Mouse (Mus musculus) hindbrain, postnatal 0 days (tissue): ENCODE measurements at regions not wholly inside any gene's neighbourhood (a gene's known extent, or its start where the extent isn't known, plus 50 kb on each side); places are given as distances from the start of the nearest gene placed in this dataset.

Experiments used
- ATAC-seq: fragments of 200-750 bp; cut with Nextera tagmentation; 2 replicates; pipeline ENCODE4 v1.8.0; 2017; ENCODE audit warnings: mild to moderate bottlenecking, moderate TSS enrichment, moderate library complexity
- DNase-seq: peaks from one replicate; pipeline ENCODE4 v3.0.0-alpha.2; 2015; ENCODE audit warnings: low spot score
- H3K27ac ChIP-seq: fragments of 300-500 bp; sonication (generic); 2 replicates; pipeline ENCODE4 v1.5.1; 2014; ENCODE audit warnings: mild to moderate bottlenecking
- H3K27me3 ChIP-seq: fragments of 300-500 bp; sonication (generic); 2 replicates; pipeline ENCODE4 v1.6.1; 2014; ENCODE audit warnings: low read length, mixed read lengths; ENCODE audit not compliant: insufficient read depth
- H3K36me3 ChIP-seq: fragments of 300-500 bp; sonication (generic); 2 replicates; pipeline ENCODE4 v1.6.1; 2014; ENCODE audit warnings: low read length, mixed read lengths; ENCODE audit not compliant: insufficient read depth
- H3K4me1 ChIP-seq: fragments of 300-500 bp; sonication (generic); 2 replicates; pipeline ENCODE4 v1.6.1; 2014; ENCODE audit warnings: antibody characterized with exemption, low read length, mixed read lengths; ENCODE audit not compliant: insufficient read depth
- H3K4me2 ChIP-seq: fragments of 300-500 bp; sonication (generic); 2 replicates; pipeline ENCODE4 v1.6.1; 2014; ENCODE audit warnings: low read depth, mild to moderate bottlenecking, low read length, moderate library complexity, mixed read lengths
- H3K4me3 ChIP-seq: fragments of 300-500 bp; sonication (generic); 2 replicates; pipeline ENCODE4 v1.5.1; 2014; ENCODE audit warnings: low read length
- H3K9ac ChIP-seq: fragments of 300-500 bp; sonication (generic); replicated peaks from 2 replicates; pipeline ENCODE4 v1.6.1; 2014; ENCODE audit warnings: mild to moderate bottlenecking, low read length, moderate library complexity, mixed read lengths
- H3K9me3 ChIP-seq: fragments of 300-500 bp; sonication (generic); 2 replicates; pipeline ENCODE4 v1.6.1; 2016; ENCODE audit warnings: low read length, mixed read lengths
- CTCF ChIP-seq: IDR thresholded peaks from 2 replicates; pipeline ENCODE4 v1.5.1; 2016; ENCODE audit warnings: antibody characterized with exemption, control low read depth, low read depth
- whole genome bisulfite sequencing: fragments of 180-500 bp; shearing (Covaris S2); extraction: QIAGEN DNeasy Blood & Tissue Kit; methylation state at CpG from one replicate; pipeline ENCODE4 v1.1.7; 2014; 5-methylcytosine and 5-hydroxymethylcytosine counted together

DNA sequence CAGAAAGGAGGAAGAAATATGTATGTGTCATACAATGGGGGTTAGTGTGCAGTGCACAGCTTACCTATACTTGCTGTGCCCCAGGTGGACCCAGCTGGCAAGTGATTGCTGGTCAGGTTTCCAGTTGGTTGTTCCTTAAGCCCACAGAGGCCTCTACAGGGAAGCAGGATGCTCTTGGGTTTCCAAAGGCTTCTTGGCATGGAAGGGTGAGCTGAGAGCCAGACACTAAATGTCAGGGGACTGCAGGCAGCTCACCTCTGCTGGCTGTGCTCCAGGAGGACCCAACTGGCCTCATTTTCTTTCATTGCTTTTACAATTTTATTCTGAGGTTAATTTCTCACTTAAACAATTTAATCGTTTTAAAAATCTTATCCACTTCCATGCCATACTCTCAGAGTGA, 108.1 kb downstream of the Gm10184 start:
- Histone ChIP-seq H3K4me2 (no peak overlapping the region), H3K27me3 (no peaks in the 10 kb centered on the region), H3K9me3 (no peaks in the 10 kb centered on the region), H3K9ac (no peak overlapping the region), H3K4me1 (no peaks in the 10 kb centered on the region), H3K27ac (no peak overlapping the region), H3K36me3 (no peaks in the 10 kb centered on the region), H3K4me3 (no peak overlapping the region)
- ATAC-seq (no peak), DNase-seq (peak; percentile 5)
- 86% methylated on average over 1 of the region's 1 CpGs for WGBS
- TF ChIP-seq CTCF, result no peak

GRCm38 (mm10) chr17:89777570-89777969, 132.7 kb downstream of the Gm10184 start:
- 91% methylated on average over 3 of the region's 3 CpGs for WGBS

GRCm38 (mm10) chr17:89766229-89766875, 143.9 kb downstream of the Gm10184 start:
- Histone ChIP-seq H3K9me3 (no peaks in the 10 kb centered on the region), H3K4me1 (no peaks in the 10 kb centered on the region), H3K4me3 (no peak overlapping the region), H3K4me2 (no peak overlapping the region), H3K27me3 (no peaks in the 10 kb centered on the region), H3K27ac (no peak overlapping the region), H3K9ac (no peak overlapping the region), H3K36me3 (no peaks in the 10 kb centered on the region)
- TF ChIP-seq CTCF, result no peak
- DNase-seq (no peak), ATAC-seq (no peak)
- 89% methylated on average over 1 of the region's 1 CpGs for WGBS

More at GRCm38 (mm10) chr17:89777570-89777969, 132.7 kb downstream of the Gm10184 start:
- H3K36me3 ChIP-seq, result no peaks in the 10 kb centered on the region
- H3K27ac ChIP-seq, result no peak overlapping the region
- H3K4me3 ChIP-seq, result no peak overlapping the region
- no peak overlapping the region for H3K9ac ChIP-seq
- no peaks in the 10 kb centered on the region for H3K4me1 ChIP-seq
- no peaks in the 10 kb centered on the region for H3K9me3 ChIP-seq
- ATAC-seq, result no peak
- H3K4me2 ChIP-seq, result no peak overlapping the region
- no peak for DNase-seq
- no peaks in the 10 kb centered on the region for H3K27me3 ChIP-seq
- TF ChIP-seq CTCF, result no peak

- Histone ChIP-seq H3K27ac (no peak overlapping the region), H3K4me3 (no peak overlapping the region), H3K4me2 (no peak overlapping the region), H3K4me1 (no peaks in the 10 kb centered on the region), H3K9ac (no peak overlapping the region), H3K36me3 (no peaks in the 10 kb centered on the region), H3K9me3 (no peaks in the 10 kb centered on the region), H3K27me3 (no peaks in the 10 kb centered on the region)
- ATAC-seq (no peak), DNase-seq (peak; percentile 34)
- 90% methylated on average over 1 of the region's 1 CpGs for WGBS
- TF ChIP-seq CTCF, result peak; percentile 39
Measured at GRCm38 (mm10) chr17:89737418-89737817, 172.8 kb downstream of the Gm10184 start.

DNA sequence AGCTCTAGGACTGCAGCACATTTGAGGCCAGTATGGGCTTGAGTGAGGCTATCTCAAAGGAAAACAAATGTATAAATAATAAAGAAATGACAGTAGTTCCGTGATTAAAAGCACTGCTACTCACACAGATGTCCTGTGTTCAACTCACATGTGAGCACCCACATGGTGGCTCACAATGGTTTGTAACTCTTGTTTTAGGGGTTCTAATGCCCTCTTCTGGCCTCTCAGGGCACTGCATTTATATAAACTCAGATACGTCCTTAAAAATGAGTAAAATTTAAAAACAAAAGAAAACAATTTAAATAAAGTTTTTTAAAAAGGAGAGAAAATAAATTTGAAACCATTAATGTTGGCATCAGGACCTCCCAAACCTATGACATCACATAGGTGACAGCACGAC, 184.7 kb downstream of the Gm10184 start:
- H3K9ac ChIP-seq, result no peak overlapping the region
- no peak for ATAC-seq
- H3K9me3 ChIP-seq, result no peaks in the 10 kb centered on the region
- H3K36me3 ChIP-seq, result no peaks in the 10 kb centered on the region
- H3K4me3 ChIP-seq, result no peak overlapping the region
- H3K4me2 ChIP-seq, result no peak overlapping the region
- no peak overlapping the region for H3K27ac ChIP-seq
- no peak for DNase-seq
- peak; percentile 33 for TF ChIP-seq CTCF
- 69% methylated on average over 3 of the region's 3 CpGs for WGBS
- H3K27me3 ChIP-seq, result no peaks in the 10 kb centered on the region
- no peaks in the 10 kb centered on the region for H3K4me1 ChIP-seq

DNA sequence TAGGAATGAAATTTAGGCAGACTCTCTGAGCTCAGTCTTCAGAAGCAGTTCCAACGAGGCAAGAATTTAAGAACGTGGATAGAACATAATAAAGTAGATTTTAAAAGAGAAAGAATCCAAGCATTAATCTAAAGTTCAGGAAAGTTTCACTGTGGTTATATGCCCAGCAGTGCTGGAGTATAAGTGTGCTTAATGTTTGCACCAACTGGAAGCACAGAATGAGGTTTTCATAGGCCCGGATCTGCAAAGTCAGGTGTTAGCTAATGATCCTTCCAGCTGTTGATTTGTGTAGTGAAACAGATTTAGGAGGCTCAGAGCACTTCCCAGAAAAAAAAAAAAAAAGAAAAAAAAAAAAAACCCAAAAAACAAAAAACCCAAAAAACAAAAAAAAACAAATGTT, 228.5 kb downstream of the Gm10184 start:
- Histone ChIP-seq H3K27ac (no peak overlapping the region), H3K4me1 (no peaks in the 10 kb centered on the region), H3K9ac (no peak overlapping the region), H3K36me3 (no peaks in the 10 kb centered on the region), H3K9me3 (no peaks in the 10 kb centered on the region), H3K4me2 (no peak overlapping the region), H3K27me3 (no peaks in the 10 kb centered on the region), H3K4me3 (no peak overlapping the region)
- TF ChIP-seq CTCF, result no peak
- WGBS, result 81% methylated on average over 3 of the region's 3 CpGs
- no peak for ATAC-seq
- DNase-seq, result no peak

GRCm38 (mm10) chr17:89658326-89658725, 251.9 kb downstream of the Gm10184 start:
- DNase-seq (no peak), ATAC-seq (no peak)
- H3K4me1 ChIP-seq, result no peaks in the 10 kb centered on the region
- TF ChIP-seq CTCF, result no peak
- no peaks in the 10 kb centered on the region for H3K9me3 ChIP-seq
- WGBS, result 30% methylated on average over 4 of the region's 4 CpGs
- no peaks in the 10 kb centered on the region for H3K36me3 ChIP-seq
- H3K27ac ChIP-seq, result no peak overlapping the region
- no peak overlapping the region for H3K9ac ChIP-seq
- no peak overlapping the region for H3K4me2 ChIP-seq
- H3K4me3 ChIP-seq, result no peak overlapping the region
- no peaks in the 10 kb centered on the region for H3K27me3 ChIP-seq
